Mouse (Mus musculus) kidney, adult 18-20 months (tissue): ENCODE measurements around the gene Spo11.
A peak's percentile ranks its signal among the peaks of the same experiment; 100 is the strongest.

Source experiments
- DNase-seq: peaks from one replicate; pipeline ENCODE4 v3.0.0; 2021

Gene Spo11

DNA sequence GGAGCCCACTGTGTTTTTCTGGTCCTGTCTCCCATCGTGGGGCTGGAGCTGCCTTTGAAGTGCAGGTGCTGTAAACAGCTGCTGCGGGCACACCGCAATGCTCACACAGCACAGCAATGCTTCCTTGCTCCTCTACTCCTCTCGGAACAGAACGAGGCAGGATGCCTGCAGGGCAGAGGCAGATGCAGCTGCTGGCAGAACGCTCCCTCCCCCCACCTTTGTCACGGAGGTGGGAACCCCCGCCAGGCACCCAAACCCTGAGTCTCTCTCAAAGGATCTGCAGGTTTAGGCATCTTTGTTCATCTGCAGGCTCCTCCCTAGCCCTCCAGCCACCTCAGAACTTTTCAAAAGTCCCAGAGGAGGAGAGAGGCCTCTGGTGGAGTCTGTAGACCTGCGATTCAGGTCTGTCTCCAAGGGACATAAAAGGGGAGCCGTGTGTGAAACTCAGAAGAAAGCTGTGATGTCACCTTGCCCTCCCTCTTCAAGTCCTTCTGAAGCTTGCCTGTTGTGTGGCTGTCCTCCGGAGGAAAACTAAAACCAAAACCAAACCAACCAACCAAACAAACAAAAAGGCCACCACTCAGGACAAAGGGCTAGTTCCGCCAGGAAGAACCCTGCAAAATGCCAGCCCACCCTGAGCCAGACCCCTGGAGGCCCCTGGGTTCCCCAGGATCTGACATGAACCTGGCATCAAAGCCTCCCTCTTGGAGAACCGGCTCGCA lies at the start of gene Spo11:
Gene Spo11 (plus strand): TSS at position 292 of the 722 bp plus-strand sequence.
- no peak for DNase-seq

DNA sequence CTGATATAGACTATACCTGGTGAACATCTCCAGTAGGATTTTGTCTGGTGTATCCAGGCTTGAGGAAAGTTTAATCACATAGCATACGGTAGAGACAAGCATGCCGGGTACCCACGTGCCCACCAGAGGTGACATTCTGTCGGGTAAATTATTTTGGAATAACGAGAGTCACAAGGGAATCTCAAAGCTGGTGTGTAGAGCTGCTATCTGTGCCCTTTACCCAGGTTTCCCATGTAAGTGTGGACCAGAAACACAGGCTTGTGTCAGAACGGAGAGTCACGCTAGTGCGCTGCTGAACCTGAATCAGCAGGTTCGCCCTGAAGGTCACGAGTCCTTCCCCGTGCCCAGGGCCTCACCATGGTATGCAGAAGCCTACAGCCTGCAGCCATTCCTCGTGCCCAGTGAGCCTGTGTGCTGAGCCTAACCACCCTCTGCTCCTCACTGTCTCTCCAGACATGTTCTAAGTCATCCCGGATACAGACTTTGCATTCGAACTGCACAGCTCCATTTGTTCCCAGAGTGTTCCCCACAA lies 47.5 kb upstream of the Spo11 start:
- peak; percentile 78 for DNase-seq

DNA sequence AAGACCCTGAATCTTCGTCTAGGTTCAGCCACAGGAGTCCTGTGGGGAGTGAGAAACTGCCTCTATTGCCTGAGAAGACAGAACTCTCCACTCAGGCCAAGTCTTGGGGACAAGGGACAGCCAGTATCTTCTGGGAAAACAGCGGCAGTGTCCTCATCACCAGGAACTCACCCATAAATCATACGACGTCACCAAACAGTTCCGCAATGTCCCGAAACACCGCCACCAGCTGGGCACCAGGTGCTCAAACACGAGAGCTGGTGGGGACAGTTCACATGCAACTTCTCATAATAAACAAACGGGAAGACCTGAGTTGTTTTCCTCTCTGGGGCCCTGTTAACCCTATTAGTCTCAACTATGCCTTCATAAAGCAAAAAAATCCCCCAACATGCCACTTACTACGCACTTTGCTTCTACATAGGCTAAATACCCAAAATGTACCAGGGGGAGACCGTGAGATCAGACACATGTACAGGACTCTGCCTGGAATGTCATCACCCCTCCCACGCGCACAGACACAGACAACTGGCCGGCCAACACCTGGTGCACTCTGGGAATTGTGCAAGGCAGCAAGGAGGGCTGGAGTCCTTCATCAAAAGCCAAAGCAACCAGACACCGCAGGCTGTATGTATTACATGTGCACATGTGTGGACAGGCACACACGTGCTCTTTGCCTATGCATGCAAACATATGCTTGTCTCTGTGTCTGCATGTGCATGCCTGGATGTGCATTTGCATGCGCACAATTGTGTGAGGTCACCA lies 46.2 kb upstream of the Spo11 start:
- no peak for DNase-seq

DNA sequence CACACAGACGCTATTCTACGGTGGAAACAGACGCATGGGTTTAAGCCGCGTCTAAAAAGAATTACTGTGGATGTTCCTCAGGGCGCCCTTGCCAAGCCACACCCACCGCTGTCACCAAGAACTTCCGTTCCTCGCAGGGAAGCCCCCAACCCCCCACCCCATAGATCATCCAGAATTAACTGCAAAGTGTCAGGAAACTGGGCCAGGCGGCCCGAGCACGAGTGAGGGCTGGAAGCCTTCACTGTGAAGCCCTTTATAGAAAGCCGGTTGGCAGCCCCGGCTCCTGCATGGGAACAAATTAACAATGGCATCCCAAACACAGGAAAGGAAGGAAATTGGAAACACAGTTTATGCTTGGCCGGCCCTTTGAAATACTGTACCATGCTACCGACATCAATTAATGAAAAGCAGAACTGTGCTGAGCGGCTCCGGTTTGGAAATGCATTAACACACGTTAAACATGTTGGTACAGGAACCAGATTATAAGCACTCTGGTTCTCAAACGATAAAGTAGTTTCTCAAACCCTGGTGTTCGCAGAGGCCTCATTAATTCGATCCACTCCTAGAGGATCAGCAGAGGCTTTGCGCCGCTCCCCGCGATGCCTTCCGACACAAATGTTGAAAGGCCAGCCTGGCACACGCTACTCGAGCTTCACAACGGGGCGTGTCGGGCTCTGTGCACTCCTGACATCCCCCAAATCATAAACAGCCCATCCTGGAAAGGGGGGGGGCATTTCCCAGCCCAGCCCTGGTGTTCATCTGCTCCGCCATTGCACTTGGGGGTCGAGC lies 43.7 kb upstream of the Spo11 start:
- peak; percentile 43 for DNase-seq

DNA sequence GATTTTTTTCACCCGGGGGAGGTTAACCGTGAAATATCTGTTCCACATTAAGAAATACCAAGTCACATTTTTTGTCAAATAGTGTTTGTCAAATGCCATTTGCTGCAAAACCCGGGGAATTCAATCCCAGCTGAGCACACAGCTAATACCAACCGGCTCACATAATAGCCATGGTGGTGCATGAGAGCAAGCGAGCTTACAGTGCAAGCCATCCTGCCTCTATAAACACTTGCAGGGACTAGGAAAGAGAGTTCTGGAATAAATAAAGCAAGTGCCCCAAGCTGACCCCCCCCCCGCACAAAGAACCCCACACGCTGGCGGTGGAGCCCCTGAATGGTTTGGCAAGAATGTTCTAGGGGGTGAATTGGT lies 43.1 kb upstream of the Spo11 start:
- DNase-seq = no peak

DNA sequence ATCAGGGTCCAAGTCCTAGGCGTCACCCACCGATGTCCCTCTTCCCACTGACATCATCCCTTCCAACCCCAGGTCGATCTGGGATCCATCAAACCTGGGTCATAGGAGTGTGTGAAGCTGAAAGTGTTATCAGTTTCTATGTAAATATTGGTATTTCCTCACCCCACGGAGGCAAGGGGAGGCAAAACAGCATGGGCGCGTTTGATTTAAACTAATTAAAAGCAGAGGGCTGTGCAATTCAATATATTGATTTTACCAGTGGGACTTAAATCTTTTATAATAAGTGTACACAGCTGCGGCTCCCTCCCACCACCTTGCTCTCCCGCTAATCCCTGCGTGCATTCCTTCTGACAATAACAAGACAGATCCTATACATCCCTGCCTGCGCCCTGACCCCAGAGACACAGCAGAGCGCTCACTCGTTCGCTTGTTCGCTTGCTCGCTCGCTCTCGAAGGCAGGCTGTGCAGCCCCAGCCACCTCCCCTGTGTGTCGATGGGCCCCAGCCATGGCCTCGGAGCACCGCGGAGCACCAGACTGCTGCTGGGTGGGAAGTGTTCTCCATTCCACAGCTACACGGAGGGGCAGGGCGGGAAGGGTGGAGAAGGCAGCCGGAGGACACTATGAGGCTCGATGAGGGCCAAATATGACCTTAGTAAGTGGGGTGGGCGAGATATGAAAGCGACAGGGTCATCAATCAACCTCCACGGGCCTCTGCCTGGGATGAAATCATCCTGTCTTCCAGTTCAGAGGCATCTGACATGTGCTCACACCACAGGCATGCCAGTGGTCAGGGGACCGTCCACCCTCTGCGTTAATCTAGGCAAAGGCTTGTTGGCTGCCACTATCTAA lies 42.4 kb upstream of the Spo11 start:
- no peak for DNase-seq

DNA sequence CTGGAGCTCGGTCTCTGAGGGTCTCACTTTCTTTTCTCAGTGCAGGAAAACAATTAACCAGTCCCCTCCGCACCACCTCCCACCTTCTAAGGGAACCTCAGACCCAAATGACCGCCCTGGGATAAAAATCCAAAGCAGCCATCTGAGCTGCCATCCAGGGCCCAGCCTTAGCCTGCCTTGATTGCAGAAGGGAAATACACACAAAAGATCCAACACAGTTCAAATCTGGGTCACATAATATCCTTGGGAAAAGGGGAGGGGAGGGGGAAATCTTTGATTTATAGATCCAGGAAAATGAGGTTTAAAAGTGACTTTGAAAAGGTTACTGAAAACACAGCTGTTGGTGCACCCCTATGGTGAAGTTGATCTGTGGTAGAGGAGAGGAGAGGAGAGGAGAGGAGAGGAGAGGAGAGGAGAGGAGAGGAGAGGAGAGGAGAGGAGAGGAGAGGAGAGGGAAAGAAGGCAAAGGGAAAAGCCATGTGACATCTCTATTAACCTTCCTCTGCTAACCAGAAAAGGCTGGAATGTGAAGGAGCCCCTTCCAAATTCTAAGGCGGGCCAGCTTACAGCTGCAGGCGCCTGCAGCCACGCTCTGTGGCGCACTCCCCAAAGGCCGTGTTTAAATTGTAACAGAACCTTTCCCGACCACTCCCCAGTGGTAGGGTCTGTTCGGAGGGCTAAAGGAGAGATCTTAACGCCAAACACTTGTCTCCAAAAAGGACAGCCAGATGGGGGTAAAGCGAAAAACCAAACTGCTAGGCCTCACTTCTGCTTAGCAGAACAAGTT lies 41.5 kb upstream of the Spo11 start:
- no peak for DNase-seq

DNA sequence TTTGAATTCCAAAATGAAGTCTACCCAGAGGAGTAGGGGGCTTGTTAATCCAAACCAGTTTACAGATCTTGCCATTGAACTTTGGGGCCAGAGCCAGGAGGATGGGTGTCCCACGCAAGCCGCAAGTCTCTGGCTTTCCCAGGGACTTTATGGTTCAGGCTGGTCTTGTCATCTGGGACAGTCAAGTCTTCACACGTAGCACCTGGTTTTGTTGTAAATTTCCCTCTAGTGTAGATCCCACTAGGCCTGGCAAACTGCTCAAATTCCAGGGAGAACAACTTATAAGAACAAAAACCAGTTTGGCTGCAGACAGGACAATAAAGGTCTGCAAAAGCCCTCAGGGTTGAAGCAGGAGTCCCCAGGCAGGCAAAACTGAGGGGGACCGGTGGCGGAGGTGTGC lies 40.7 kb upstream of the Spo11 start:
- no peak for DNase-seq

DNA sequence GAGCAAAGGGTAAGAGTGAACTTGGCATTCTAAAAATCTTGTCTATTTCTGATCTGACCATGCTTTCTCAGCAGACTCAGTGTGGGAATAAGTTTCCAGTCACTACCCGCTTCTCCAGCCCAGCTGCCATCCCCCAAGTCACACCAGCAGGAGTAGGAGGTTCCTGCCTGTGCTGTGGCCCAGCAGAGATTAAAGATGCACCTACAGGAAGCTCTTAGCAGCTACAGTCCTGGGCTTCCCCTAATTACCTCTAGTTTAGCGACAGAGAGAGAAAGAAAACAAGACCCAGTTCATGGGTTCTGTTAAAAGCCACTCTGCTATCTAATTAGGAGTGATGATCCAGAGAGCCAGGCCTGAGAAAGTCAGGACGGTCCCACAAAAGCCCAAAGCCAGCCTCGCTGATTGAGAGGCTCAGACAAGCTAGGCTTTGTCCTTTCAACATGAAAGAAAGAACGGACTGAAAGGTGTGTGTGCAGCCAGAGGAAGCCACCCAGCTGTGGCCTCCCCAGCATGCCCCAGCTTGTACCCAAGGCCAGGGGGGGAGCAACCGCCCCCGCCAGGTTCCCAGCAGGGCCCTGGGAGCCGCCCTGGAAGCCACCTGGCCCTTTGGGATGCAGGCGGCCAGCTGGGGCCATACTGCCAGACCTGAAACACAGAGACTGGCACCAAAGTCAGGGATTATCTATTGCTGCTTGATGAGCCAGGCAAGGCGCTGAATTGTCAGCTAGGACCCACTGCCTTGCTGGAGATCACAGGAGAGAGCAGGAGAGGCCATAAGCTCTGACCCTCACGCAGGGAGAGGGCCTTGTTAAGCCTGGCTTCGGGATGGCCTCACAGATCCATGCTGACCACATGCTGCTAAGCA lies 39.9 kb upstream of the Spo11 start:
- no peak for DNase-seq

DNA sequence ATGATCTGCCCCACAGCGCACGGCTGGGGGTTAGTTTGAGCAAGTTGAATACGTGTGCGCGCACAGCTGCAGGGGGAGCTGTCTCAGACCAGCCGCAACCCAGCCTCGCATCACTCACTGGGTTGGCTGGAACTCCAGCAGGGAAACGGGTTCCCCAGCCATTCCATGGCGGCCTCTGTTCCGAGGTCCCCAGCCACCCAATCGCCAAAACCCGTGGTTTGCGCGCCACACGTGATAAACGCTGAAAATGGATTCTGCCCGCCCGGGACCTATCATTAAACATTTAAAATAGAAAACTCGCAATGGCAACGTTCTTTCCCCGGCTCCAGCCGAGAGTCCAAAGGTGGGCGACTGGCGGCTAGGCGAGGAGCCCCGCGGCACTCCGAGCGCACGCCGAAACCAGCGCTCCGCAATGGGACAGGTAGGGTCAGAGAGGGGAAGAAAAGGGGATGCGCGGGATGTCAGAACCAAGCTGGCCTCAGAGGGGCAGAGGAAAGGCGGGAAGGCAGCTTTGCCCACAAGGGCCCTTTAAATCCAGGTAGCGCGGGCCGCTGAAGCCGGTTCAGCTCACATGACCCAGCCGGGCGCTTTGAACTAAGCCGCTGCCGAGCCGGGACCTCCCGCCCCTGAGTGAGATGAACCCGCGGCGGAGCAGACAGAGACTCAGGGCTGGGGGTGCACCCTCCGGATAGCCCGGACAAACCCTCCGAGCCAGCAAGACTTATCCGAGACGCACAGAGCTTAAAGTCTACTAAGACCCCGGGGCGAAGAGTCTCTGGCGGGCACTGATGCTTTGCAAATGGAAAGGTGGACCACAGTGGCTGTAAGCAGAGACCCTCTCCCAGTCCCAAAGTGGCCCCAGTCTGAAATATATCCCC lies 38.5 kb upstream of the Spo11 start:
- DNase-seq = peak; percentile 82

DNA sequence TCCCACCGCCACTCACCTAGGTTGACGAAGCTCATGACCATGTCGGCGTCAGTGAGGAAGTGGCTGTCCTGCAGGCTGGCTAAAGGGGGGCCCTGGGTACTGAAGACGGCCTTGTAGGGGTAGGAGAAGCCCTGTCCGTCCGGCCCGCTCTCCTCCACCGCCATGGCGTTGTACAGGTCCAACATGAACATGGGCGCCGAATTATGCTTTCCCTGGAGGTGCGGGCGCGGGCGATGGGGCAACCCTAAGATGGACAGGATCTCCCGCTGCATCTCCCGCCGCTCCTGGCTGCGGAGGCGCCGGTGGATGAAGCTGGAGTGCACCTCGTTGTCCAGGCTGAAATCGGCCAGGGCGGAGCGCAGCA lies 37.9 kb upstream of the Spo11 start:
- no peak for DNase-seq

DNA sequence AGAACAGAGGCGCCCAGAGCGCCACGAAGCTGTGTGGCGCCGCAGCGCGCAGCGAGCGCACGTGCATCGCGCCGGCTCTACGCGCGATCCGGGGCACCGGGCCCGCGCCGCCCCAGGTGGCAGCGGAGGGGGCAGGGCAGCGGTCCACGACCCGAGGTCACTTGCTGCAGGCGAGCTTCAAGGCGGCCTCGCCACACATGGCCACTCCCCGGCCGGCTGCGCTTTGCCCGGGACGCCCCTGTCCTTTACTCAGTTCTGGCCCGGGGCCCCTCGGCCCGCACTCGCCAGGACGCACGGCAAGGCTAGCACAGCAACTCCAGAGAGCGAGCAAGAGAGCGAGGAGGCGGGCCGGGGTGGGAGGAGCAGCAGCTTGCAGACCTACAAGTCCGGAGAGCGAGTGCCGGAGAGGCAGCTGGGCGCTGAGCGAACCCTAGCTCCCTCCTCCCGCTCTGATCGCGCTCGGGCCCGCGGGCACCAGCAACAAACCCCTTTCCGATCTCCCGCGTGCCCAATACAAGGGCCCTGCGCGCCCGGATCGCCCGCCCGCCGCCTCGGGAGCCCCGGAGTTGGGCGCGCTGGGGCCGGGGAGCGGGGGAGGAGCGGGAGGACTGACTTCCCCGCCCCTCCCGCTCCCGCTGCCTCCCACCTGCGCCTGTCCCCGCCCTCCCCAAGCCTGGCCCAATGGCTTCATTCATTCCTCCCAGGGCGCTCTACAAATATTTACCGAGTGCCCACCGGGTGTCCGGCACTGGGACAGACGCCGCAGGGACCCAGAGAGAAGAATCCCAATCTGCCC lies 37.3 kb upstream of the Spo11 start, which contains the start of gene Bmp7:
Gene Bmp7 (minus strand): TSS at position 319 of the 796 bp plus-strand sequence.
- DNase-seq = peak; percentile 89

DNA sequence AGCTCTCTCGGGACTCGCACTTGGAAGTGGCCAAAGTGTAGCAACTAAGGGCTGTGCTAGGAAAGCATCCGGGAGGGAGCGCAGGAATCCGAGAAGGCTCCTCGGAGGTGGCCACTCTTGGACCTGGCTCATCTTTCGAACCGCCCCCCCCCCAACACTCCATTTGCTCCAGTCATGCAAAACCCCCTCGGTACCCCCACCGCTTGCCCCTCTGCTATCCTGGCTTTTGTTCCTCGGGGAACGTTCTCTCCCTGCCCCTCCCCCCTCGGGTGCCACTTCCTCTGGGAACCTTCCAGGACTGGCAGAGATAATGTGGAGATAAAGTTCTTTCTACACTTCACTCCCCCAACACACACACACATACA lies 36.7 kb upstream of the Spo11 start:
- no peak for DNase-seq

DNA sequence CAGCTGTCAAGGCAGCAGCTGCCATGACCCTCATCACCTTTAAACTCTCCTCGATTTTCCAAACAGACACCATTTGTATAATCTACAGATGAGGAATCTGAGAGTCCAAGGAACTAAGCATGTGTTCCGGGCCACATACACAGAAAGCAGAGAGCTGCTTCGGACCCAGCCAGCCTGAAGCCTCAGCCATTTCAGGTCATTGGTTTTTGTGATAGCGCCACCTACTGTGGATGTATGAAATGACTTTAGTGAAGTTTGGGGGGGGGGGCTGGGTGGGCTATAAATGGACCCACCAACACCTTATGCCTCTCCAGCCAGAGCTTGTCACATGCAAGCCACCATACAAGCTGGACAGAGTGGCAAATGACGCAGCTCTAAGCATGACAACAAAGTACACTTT lies 28.4 kb upstream of the Spo11 start:
- DNase-seq = no peak

DNA sequence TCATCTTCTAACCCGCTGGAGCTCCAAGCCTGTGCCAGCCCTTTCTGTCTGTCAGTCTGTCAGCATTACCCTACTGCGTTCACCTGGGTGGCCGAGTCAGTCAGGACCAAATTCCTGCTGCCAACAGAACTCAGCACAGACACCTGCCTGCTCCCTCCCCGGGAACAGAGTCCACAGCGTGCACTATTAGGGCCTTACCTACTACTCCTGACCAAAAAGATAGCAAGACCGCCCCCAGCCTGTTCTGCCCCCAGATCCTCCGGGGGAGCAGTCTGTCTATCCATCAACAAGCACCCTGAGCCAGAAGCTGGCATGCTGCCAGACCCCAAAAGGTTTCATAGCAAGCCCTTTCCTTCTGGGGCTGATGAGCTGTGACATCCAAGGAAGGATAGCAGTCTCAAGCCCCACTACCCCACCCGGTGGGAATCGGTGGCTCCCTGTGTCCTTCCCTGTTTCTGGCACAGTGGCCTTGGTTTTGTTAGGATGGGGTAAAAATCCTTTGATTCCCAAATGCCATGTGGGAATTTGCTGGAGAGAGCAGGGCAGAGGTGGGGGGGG lies 27.3 kb upstream of the Spo11 start:
- no peak for DNase-seq

DNA sequence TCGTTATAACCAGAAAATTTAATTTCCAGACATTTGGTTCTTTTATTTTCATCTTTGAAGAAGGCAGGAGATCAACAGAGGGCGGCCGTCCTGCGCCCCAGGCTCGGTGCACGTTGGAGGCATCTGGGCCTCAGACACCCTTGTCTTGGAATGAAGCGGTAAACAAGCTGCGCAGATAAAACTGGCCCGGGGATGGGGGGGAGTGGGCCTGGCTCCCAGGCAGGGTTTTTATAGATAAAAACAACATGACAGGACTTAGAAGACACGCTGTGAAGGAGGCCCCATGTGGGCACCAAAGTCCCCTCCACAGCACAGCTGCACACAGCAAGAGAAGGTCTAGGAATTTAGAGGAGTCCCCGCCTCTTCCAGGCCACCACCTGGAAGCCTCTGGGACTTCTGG lies 26.8 kb upstream of the Spo11 start:
- DNase-seq = no peak

DNA sequence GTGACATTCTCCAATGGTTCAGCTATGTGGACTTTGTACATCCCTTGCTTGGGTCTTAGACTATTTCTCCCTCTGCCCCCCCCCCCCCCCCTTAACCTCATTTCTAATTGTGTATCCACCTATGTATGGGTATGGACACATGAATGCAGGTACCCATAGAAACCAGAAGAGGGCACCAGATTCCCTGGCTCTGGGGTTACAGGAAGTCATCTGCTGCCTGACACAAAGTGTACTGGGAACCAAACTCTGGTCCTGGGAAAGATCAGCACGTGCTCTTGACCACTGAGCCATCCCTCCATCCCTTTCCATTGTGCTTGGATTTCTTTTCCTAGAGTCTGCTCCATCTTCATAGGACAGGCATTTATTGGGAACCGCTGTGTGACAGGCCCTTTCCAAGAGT lies 25.5 kb upstream of the Spo11 start:
- no peak for DNase-seq

DNA sequence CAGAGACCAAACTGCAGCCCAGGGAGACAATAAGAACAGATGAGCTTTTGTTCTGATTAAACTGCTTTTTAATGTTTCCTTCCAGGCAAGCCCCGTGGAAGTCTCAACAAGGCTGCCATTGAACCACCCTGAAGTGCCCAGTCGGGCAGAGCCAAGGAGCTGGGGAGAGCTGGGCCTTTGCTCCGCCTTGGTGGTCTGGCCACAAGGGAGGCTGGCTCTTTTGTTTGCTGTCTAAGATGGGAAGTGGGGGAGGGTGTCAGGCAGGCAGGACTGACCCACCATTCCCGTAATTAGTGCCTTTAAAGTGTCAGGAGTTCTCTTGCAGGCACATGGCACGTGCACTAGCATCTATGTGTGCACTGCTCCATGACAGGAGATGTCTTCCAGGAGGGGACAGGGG lies 18.9 kb upstream of the Spo11 start:
- no peak for DNase-seq
